Mouse (Mus musculus): Measurements from ENCODE around the gene Gm9936.

Gm9936 gene

DNA sequence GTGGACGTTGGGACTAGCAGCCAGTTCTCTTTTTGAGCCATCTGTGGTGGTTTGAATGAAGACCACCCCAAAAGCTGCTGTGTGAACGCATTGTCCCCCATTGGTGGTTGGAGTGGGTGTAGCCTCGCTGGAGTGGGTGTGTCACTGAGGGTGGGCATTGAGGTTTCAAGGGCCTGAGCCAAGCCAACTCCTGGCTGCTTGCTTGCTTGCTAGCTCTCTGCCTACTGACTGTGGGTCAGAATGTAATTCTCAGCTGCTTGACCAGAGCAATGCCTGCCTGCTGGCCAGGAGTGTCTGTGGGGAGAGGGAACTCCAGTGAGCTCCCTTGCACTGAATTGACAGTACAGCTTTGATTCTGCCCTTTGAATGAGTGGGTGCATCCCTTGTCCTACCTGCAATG, 28.7 kb downstream of the Gm9936 start:
- no peak for DNase-seq

DNA sequence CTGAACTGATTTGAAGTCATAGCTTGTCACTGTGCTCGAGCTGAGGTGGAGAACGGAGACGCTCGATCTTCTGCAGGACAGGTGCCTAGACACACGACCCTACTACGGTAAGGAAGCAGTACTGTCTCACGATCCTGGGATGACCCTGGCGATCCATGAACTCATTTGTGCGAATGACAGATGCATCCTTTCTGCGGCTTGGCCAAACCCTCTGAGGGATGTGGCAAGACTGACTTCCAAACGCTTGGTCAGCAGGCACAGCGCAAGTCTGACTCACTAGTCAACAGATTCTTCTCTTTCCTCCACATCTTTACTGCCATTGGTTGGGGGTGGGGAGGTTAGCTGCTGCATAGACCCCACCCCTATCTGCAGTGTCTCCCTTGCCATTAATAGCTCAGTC, 31.1 kb downstream of the Gm9936 start:
- DNase-seq, result no peak

DNA sequence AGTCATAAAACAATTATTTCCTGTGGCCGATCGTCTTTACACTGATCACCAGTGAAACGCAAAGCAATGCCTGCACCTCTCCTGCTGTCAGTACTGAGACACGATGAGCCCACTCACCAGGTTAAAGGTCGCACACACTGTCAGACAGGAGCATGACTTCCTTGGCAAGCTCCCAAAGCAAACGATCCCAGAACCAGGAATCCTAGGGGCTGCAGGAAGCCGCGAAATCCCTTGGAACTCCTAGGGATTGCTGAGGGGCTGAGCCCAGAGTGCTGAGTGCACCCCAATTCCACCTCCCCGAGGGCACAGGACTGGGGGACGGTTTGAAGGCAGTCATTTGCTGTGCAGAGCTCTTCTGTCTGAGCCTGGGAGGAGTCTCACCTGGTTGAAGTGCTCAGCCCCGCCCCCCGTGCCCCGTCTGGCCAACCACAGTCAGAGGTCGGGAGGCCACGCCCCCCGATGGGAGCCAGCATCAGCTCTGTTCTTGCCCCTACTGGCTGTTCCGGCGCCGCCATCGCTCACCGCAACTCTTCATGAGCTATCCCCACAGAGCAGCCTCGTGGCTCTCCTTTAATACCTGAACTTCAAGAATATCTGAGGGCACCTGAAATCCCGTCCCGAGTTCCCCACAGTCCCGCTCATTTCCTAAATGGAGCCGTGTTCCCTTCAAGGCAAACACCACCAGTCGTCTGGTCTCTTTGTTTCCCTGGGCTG, 32.3 kb downstream of the Gm9936 start:
- DNase-seq, result peak; percentile 72

DNA sequence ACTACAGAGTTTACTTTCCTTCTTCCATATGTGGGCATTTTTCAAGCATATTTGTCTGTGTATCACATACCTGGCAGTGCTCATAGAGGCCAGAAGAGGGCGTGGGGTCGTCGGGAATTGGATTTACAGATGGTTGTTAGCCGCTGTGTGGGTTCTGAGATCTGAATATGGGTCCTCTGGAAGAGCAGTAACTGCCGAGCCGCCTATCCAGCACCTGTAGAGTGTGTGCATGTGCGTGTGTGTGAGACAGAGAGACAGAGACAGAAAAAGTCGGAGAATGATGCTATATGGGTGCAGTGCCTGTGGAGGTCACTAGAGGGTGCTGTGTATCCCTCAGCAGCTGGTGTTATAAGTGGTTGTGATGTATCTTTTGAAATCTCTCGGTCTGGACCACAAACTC, 34.3 kb downstream of the Gm9936 start:
- peak; percentile 77 for DNase-seq

DNA sequence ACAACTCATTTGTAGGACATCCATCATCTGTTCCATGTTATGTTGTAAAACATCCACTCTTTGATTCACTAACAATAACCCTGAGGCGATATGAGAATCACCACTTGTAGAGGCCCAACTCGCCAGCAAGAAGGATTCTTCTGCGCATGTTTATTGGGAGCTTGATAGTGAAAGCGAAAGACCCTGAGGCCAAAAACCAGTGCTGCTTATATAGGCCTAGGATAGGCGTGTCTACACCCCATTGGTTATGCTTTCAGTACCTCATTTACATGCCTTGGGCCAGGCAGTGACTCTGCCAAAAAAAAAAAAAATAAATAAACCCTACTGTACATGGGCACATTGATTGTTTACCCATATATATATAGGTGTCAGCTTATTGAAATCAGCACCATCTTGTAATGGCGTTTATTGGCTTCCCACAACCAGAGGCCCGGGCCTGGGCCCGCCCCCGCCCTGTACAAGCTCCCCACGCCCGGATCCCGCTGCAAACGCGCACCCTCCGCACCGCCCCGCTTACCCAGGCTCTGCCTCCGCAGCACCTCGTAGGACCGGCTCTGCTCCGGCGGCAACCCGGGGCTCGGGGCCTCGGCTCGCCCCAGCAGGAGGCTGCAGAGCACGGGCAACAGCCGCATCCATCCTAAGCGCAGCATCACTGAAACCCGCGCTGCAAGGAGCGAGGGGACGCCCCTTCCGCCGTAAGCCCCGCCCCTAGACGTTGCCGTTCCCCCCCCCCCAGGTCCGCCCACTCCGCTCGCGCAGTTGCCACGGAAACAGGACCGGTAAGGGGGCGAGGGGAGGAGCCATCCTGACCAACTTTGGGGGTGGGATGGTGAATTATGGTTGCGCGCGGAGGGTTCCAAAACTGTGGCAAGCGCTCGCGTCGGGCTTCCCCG, 35.4 kb downstream of the Gm9936 start, which contains the start of gene 1500011B03Rik:
Gene 1500011B03Rik, minus strand, starts transcription at position 673 of the 893 bp plus-strand sequence.
- peak; percentile 74 for DNase-seq

DNA sequence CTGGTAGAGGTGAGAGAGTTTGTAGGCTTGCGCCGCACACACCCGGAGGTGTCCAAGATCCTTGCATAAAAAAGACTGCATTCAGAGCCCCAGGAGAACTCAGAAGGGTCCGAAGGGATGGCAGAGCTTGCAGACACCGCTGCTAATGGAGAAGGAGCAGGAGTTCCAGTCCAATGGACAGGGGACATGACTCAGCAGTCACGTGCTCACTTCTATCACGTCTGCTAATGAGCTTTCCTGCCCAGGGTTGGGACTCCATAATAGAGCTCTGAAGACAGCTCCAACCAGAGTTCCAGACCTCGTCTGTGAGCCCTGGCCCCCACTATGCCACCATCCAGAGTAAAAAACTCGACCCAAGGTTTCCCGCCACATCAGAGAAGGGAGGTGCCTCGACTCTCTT, 40.4 kb downstream of the Gm9936 start:
- DNase-seq, result peak; percentile 14

DNA sequence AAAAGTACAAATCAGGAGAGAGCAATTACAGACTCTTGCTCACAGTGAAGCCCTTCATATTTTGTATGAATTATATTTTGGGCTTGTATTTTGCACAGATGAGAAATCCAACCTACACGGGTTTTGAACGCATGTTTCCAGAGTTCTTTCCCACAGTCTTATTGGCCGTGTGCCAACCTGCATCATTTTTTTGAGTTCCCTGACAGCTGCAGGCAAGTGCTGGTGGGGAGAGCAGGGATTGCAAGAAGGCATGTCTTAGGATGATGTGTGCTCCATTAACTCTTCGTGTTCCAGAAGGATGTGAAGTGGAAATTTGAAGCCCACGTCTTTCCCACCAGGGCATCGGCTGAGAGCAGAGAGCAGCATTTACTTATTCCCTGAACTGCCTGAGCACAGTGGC, 41.9 kb downstream of the Gm9936 start:
- DNase-seq, result peak; percentile 32

DNA sequence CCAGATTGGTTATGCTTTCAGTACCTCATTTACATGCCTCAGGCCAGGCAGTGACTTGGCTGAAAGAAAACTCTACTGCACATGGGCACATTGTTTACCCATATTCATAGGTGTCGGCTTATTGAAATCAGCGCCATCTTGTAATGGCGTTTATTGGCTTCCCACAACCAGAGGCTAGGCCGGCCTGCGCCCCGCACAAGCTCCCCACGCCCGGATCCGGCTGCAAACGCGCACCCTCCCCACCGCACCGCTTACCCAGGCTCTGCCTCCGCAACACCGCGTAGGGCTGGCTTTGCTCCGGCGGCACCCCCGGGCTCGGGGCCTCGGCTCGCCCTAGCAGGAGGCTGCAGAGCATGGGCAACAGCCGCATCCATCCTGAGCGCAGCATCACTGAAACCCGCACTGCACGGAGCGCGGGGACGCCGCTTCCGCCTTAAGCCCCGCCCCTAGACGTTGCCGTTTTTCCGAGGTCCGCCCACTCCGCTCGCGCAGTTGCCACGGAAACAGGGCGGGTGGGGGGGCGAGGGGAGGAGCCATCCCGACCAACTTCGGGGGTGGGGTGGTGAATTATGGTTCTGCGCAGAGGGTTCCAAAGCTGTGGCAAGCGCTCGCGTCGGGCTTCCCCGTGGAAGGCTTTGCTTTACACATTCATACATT, 44.8 kb downstream of the Gm9936 start:
- peak; percentile 88 for DNase-seq

DNA sequence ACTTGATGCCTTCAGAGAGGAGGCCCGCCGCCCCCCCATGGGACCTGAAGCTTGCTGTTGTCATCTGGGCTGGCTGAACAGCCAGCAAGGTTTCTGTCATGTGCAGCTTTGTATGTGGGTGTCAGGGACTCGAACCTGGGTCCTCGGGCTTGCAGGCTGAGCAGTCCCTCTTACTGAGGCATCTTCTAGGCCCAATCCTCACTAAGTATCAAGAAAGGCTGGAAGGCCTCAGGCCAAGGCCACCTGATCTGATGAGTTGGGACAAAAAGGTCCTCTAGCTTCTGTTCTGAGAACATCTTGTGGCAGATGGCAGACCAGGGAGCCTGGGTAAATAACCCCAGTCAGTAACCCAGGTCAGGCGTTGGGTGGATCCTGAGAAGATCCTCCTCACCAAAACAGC, 48.7 kb downstream of the Gm9936 start:
- DNase-seq, result no peak

DNA sequence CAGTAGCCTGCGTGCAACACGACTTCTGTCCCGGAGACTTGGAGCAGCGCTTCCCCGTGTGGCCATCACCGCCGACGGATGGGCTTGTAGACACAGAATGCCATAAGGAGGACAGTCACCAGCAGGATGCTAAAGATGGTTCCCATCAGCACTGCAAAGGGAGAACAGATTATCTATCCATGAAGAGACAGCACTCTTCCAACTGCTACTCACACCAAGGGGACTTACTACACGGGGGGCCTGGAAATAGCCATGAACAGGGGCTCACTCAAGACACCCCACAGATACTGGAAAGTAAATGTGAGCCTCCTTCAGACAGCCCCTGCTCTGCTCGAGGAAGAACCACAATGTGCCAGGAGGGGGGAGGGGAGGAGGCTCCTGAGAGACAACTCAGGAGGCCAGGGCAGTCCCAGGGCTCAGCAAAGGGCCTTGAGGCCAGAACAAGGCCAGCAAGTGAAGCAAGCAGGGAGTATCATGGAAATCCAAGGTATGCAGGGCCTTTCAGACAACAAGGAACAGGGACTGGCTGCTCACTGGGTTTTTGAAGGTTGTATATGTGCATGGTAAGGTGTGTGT, 49.2 kb downstream of the Gm9936 start:
- no peak for DNase-seq

DNA sequence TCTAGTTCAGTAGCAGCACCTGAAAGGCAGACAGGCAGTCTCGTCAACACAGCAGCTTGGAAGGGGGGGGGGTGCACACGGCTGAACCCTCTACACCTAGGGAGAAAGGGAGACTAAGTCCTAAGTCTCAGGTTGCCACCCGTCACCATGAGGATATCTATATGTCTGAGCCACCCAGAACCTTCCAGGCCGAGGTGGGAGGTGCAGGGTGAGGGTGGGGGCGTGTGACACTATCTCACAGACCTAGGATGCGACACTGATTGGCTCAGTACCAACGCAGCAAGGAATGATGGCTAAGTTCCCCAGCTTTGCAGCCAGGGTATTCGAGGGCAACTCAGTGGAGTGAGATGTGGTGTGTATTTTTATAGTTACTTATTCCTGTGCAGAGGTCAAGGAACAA, 50.1 kb downstream of the Gm9936 start:
- no peak for DNase-seq

DNA sequence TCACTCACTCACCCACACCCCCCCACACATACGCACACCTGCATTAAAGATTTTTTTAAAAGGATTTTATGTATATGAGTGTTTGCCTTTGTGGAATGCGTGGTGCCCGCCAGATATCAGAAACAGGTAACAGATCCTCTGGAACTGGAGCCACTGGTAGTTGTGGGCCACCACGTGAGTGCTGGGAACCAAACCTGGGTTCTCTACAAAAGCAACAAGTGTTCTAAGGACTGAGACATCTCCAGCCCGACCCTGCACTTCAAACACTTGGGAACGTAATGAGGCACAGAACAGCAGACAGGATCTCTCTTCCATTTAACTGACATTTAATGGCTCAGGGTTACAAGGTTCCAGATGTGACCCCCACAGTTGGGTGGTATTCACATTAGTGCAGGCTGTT, 50.6 kb downstream of the Gm9936 start:
- DNase-seq, result no peak

DNA sequence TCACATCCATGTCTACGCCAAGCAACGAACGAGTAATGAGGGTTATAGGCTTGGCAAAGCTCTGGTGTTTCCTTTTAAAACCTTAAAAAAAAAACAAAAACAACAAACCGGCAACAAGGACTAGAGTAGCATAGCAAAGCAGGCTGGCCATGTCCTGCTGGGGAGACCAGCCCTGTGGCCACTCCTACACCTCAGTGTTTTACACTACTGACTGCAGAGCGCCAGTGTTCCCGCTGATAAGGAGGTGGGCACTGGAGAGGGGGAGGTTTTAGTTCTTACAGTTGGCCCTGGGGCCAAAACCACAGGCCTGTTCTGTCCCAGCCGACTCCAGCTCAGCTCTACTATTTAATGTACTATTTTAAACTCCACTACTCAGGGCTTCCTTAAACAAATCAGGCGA, 51.0 kb downstream of the Gm9936 start:
- DNase-seq, result no peak

DNA sequence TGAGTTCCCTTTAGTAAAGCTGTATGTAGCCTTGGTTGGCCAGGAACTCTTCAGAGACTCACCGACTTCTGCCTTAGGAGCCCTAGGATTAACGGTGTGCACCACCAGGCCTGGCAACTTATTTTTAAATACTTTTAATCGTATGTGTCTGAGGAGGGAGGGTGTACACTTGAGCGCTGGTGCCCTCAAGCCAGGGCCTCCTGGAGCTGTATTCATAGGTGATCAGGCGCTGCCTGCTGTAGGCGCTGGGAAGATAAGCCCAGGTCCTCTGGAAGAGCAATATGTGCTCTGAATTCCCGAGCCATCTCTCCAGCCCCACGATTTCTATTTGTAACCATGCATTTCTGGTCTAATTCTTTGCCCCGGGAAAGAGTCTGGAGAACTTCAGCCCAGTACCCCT, 51.4 kb downstream of the Gm9936 start:
- no peak for DNase-seq

DNA sequence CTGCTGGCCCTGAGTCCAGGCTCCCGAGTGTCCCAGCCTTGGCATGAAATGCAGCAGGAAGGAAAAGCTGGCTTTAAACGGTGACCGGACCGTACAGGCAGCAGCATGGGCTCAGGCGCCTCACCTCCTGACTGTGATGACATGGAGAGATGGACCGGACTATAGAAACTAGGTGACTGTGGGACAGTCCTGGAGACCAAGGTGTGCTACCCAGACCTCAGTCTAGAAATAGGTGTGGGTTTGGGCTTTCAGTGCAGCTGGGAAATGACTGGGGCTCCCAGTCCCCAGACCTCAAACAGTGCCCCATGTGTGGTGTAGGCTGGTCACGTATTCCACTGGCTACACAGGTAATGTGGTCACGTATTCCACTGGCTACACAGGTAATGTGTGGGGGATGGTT, 51.8 kb downstream of the Gm9936 start:
- no peak for DNase-seq
